Mouse (Mus musculus) kidney, embryonic 15.5 days (tissue): ENCODE data around the gene Col4a4. TPM values are rescaled to one million over a fixed set of nuclear protein-coding genes. Genes with fewer than 3 reads are reported as not detected.
A peak's percentile ranks its signal among the peaks of the same experiment; 100 is the strongest.

Experiments
- ATAC-seq: fragments of 200-750 bp; cut with Nextera tagmentation; replicated peaks from 2 replicates; pipeline ENCODE4 v1.8.0; 2017; ENCODE audit warnings: moderate TSS enrichment; ENCODE audit not compliant: low FRiP score
- H3K27ac ChIP-seq: fragments of 300-500 bp; sonication (generic); 2 replicates; pipeline ENCODE4 v1.5.1; 2015; ENCODE audit warnings: mild to moderate bottlenecking, inconsistent platforms
- H3K27me3 ChIP-seq: fragments of 300-500 bp; sonication (generic); 2 replicates; pipeline ENCODE4 v1.6.1; 2015; ENCODE audit warnings: inconsistent platforms
- H3K36me3 ChIP-seq: fragments of 300-500 bp; sonication (generic); 2 replicates; pipeline ENCODE4 v1.6.1; 2015; ENCODE audit warnings: inconsistent platforms
- H3K4me1 ChIP-seq: fragments of 300-500 bp; sonication (generic); 2 replicates; pipeline ENCODE4 v1.6.1; 2015; ENCODE audit warnings: inconsistent platforms
- H3K4me2 ChIP-seq: fragments of 300-500 bp; sonication (generic); 2 replicates; pipeline ENCODE4 v1.6.1; 2015; ENCODE audit warnings: moderate library complexity, mild to moderate bottlenecking, inconsistent platforms
- H3K4me3 ChIP-seq: fragments of 300-500 bp; sonication (generic); replicated peaks from 2 replicates; pipeline ENCODE4 v1.5.1; 2015; ENCODE audit warnings: mild to moderate bottlenecking, inconsistent platforms
- H3K9ac ChIP-seq: fragments of 300-500 bp; sonication (generic); 2 replicates; pipeline ENCODE4 v1.6.1; 2015; ENCODE audit warnings: mild to moderate bottlenecking, inconsistent platforms
- H3K9me3 ChIP-seq: fragments of 300-500 bp; sonication (generic); replicated peaks from 2 replicates; pipeline ENCODE4 v1.6.1; 2016; ENCODE audit warnings: inconsistent platforms
- WGBS: fragments of 180-500 bp; shearing (Covaris S2); methylation state at CpG from one replicate; pipeline ENCODE4 v1.1.7; 2015; ENCODE audit warnings: mixed read lengths; 5-methylcytosine and 5-hydroxymethylcytosine counted together
- polyA plus RNA-seq: library from polyadenylated mRNA; unstranded; fragments of >200 nt; fragmentation: Nextera tagmentation; extraction: Ambion mirVana; gene quantifications from 2 replicates; pipeline ENCODE4 v1.2.1, GENCODE M21; 2015

The Col4a4 gene
- polyA plus RNA-seq, 1 experiment from 2014 or later = 3.4 TPM

GRCm38 (mm10) chr1:82612061-82612660 is 25.5 kb upstream of the Col4a4 start:
- no peaks in the 10 kb centered on the region for H3K9me3 ChIP-seq
- no peaks in the 10 kb centered on the region for H3K36me3 ChIP-seq
- ATAC-seq = peak; percentile 70; the same call in 1 of the 2 replicates
- H3K27me3 ChIP-seq = no peaks in the 10 kb centered on the region
- 48% methylated on average over 9 of the region's 9 CpGs for WGBS
- H3K4me1 ChIP-seq = peaks cover 11% of the 10 kb centered on the region
- no peak overlapping the region for H3K4me2 ChIP-seq
- H3K27ac ChIP-seq = peak overlapping the region; percentile 43; the same call in 1 of the 2 replicates
- H3K4me3 ChIP-seq = no peak overlapping the region
- no peak overlapping the region for H3K9ac ChIP-seq

- Histone ChIP-seq H3K9me3 (no peaks in the 10 kb centered on the region), H3K27me3 (no peaks in the 10 kb centered on the region), H3K9ac (no peak overlapping the region), H3K4me2 (no peak overlapping the region), H3K4me3 (no peak overlapping the region), H3K4me1 (peaks cover 12% of the 10 kb centered on the region), H3K36me3 (no peaks in the 10 kb centered on the region), H3K27ac (no peak overlapping the region)
- no peak for ATAC-seq
- 64% methylated on average over 9 of the region's 9 CpGs for WGBS
Observed at GRCm38 (mm10) chr1:82608646-82609262, 22.1 kb upstream of the Col4a4 start.

GRCm38 (mm10) chr1:82605856-82606255 is 19.2 kb upstream of the Col4a4 start:
- Histone ChIP-seq H3K27ac (0 out of 2 replicates have a peak overlapping the region, but pooled peaks have one; percentile 30), H3K4me2 (no peak overlapping the region), H3K36me3 (no peaks in the 10 kb centered on the region), H3K4me1 (peaks cover 8% of the 10 kb centered on the region; the same call in 1 of the 2 replicates), H3K9ac (no peak overlapping the region), H3K27me3 (no peaks in the 10 kb centered on the region), H3K9me3 (no peaks in the 10 kb centered on the region), H3K4me3 (no peak overlapping the region)
- ATAC-seq = no peak
- 84% methylated on average over 7 of the region's 7 CpGs for WGBS

GRCm38 (mm10) chr1:82605347-82605746 is 18.7 kb upstream of the Col4a4 start:
- peaks cover 8% of the 10 kb centered on the region; the same call in 1 of the 2 replicates for H3K4me1 ChIP-seq
- no peak overlapping the region for H3K9ac ChIP-seq
- 83% methylated on average over 7 of the region's 7 CpGs for WGBS
- H3K36me3 ChIP-seq = no peaks in the 10 kb centered on the region
- H3K4me2 ChIP-seq = no peak overlapping the region
- no peaks in the 10 kb centered on the region for H3K27me3 ChIP-seq
- H3K9me3 ChIP-seq = no peaks in the 10 kb centered on the region
- ATAC-seq = no peak
- no peak overlapping the region for H3K4me3 ChIP-seq
- H3K27ac ChIP-seq = no peak overlapping the region

GRCm38 (mm10) chr1:82603198-82603950 is 16.7 kb upstream of the Col4a4 start:
- H3K27me3 ChIP-seq = no peaks in the 10 kb centered on the region
- H3K9me3 ChIP-seq = no peaks in the 10 kb centered on the region
- WGBS = 60% methylated on average over 7 of the region's 7 CpGs
- no peak overlapping the region for H3K4me2 ChIP-seq
- no peak overlapping the region for H3K27ac ChIP-seq
- H3K36me3 ChIP-seq = no peaks in the 10 kb centered on the region
- ATAC-seq = 0 out of 2 replicates have a peak, but pooled peaks have one; percentile 18
- no peak overlapping the region for H3K4me3 ChIP-seq
- no peak overlapping the region for H3K9ac ChIP-seq
- peaks cover 8% of the 10 kb centered on the region; the same call in 1 of the 2 replicates for H3K4me1 ChIP-seq

- H3K9me3 ChIP-seq = no peaks in the 10 kb centered on the region
- ATAC-seq = peak; percentile 89
- no peak overlapping the region for H3K9ac ChIP-seq
- no peak overlapping the region for H3K4me2 ChIP-seq
- no peak overlapping the region for H3K4me3 ChIP-seq
- H3K4me1 ChIP-seq = peaks cover 16% of the 10 kb centered on the region
- 26% methylated on average over 6 of the region's 6 CpGs for WGBS
- H3K36me3 ChIP-seq = no peaks in the 10 kb centered on the region
- H3K27me3 ChIP-seq = no peaks in the 10 kb centered on the region
- peak overlapping the region; percentile 59 for H3K27ac ChIP-seq
Observed at GRCm38 (mm10) chr1:82596864-82597596, 10.4 kb upstream of the Col4a4 start.

GRCm38 (mm10) chr1:82590266-82590665 is 3.6 kb upstream of the Col4a4 start:
- 61% methylated on average over 4 of the region's 4 CpGs for WGBS
- Histone ChIP-seq H3K9ac (no peak overlapping the region), H3K27ac (no peak overlapping the region)

GRCm38 (mm10) chr1:82585981-82586380 is 668 bp downstream of the Col4a4 start:
- Histone ChIP-seq H3K27me3 (peaks cover 18% of the 10 kb centered on the region; the same call in 1 of the 2 replicates), H3K4me1 (peaks cover 14% of the 10 kb centered on the region), H3K4me2 (peak overlapping the region; percentile 87), H3K27ac (no peak overlapping the region), H3K4me3 (peak overlapping the region; percentile 46), H3K36me3 (no peaks in the 10 kb centered on the region), H3K9ac (no peak overlapping the region), H3K9me3 (no peaks in the 10 kb centered on the region)
- WGBS = 77% methylated on average over 7 of the region's 7 CpGs
- ATAC-seq = no peak

More at GRCm38 (mm10) chr1:82590266-82590665, 3.6 kb upstream of the Col4a4 start:
- Histone ChIP-seq H3K9me3 (no peaks in the 10 kb centered on the region), H3K4me3 (no peak overlapping the region), H3K4me1 (peaks cover 14% of the 10 kb centered on the region), H3K27me3 (peaks cover 16% of the 10 kb centered on the region; the same call in 1 of the 2 replicates), H3K36me3 (no peaks in the 10 kb centered on the region), H3K4me2 (no peak overlapping the region)
- ATAC-seq = no peak

- Histone ChIP-seq H3K9me3 (no peaks in the 10 kb centered on the region), H3K4me2 (no peak overlapping the region), H3K27me3 (no peaks in the 10 kb centered on the region), H3K9ac (no peak overlapping the region), H3K36me3 (no peaks in the 10 kb centered on the region), H3K27ac (no peak overlapping the region), H3K4me1 (peaks cover 6% of the 10 kb centered on the region; the same call in 1 of the 2 replicates), H3K4me3 (no peak overlapping the region)
- WGBS = 58% methylated on average over 4 of the region's 4 CpGs
- no peak for ATAC-seq
Observed at GRCm38 (mm10) chr1:82578320-82578719, 8.3 kb downstream of the Col4a4 start.

- WGBS = 53% methylated on average over 3 of the region's 3 CpGs
- no peak overlapping the region for H3K27ac ChIP-seq
- peak; percentile 52; the same call in 1 of the 2 replicates for ATAC-seq
- H3K9me3 ChIP-seq = no peaks in the 10 kb centered on the region
- no peak overlapping the region for H3K4me2 ChIP-seq
- no peaks in the 10 kb centered on the region for H3K27me3 ChIP-seq
- H3K36me3 ChIP-seq = no peaks in the 10 kb centered on the region
- H3K9ac ChIP-seq = no peak overlapping the region
- peaks cover 6% of the 10 kb centered on the region; the same call in 1 of the 2 replicates for H3K4me1 ChIP-seq
- H3K4me3 ChIP-seq = no peak overlapping the region
Observed at GRCm38 (mm10) chr1:82577915-82578314, 8.7 kb downstream of the Col4a4 start.

GRCm38 (mm10) chr1:82577339-82577738 is 9.3 kb downstream of the Col4a4 start:
- Histone ChIP-seq H3K9me3 (no peaks in the 10 kb centered on the region), H3K9ac (no peak overlapping the region), H3K4me1 (peaks cover 6% of the 10 kb centered on the region; the same call in 1 of the 2 replicates), H3K27ac (no peak overlapping the region), H3K27me3 (no peaks in the 10 kb centered on the region), H3K36me3 (no peaks in the 10 kb centered on the region), H3K4me2 (no peak overlapping the region), H3K4me3 (no peak overlapping the region)
- no peak for ATAC-seq
- 89% methylated on average over 10 of the region's 10 CpGs for WGBS
